14 mouse cellular contexts compared by ENCODE assay signal in genomic region chr2:35702001-35702400, GRCm38 (mm10).
A peak's percentile ranks its signal among the peaks of the same experiment; 100 is the strongest.
DNase-seq lines count a peak whose midpoint lies in the region; ATAC-seq lines count a peak whose summit lies in the region.
"Had no signal": no experiment of that assay in that cellular context is flagged by ENCODE, and none has a peak within 500 bp of the region (broad histone marks: within the 10 kb centered on the region; RNA-seq: fewer than 3 reads in every experiment).

No protein-coding gene starts in this region.

- DNase-seq in heart, adult 9 months (ENCODE audit: low spot score in 2 of 2), result no peak
- DNase-seq in cerebellum, postnatal 36 days, result no peak
- no peak for DNase-seq in kidney, postnatal 14 days
- DNase-seq: cerebellum, postnatal 25 days; gastrocnemius, postnatal 10 days; kidney, postnatal 25 days had no signal

- ATAC-seq in heart, embryonic 11.5 days (replicated peaks; ENCODE audit: insufficient number of reproducible peaks, low FRiP score, low TSS enrichment), result no peak
- no peak for ATAC-seq in midbrain, embryonic 12.5 days (ENCODE audit: low FRiP score, low read depth)
- no peak for ATAC-seq in midbrain, embryonic 16.5 days
- ATAC-seq in heart, embryonic 14.5 days (ENCODE audit: insufficient number of reproducible peaks, insufficient read depth, low FRiP score, low read depth), result no peak
- no peak for ATAC-seq in limb, embryonic 15.5 days (ENCODE audit: insufficient number of reproducible peaks, low FRiP score, low TSS enrichment, low read depth)
- ATAC-seq: liver, embryonic 12.5 days; Patski had no signal

- no peaks in the 10 kb centered on the region for H3K27me3 ChIP-seq in heart, embryonic 11.5 days (ENCODE audit: control insufficient read depth, insufficient read depth, low read length)
- H3K27me3 ChIP-seq in midbrain, embryonic 12.5 days, result no peaks in the 10 kb centered on the region
- no peaks in the 10 kb centered on the region for H3K27me3 ChIP-seq in midbrain, embryonic 16.5 days (ENCODE audit: control insufficient read depth, insufficient read depth, low read depth, low read length)
- H3K27me3 ChIP-seq in heart, embryonic 14.5 days (ENCODE audit: control insufficient read depth, insufficient read depth, low read length), result no peaks in the 10 kb centered on the region
- H3K27me3 ChIP-seq in limb, embryonic 15.5 days, result no peaks in the 10 kb centered on the region
- H3K27me3 ChIP-seq: liver, embryonic 12.5 days; Patski had no signal

- H3K9ac ChIP-seq in heart, embryonic 11.5 days (ENCODE audit: low read depth, low read length), result no peak overlapping the region
- H3K9ac ChIP-seq in midbrain, embryonic 12.5 days (replicated peaks), result no peak overlapping the region
- no peak overlapping the region for H3K9ac ChIP-seq in midbrain, embryonic 16.5 days (ENCODE audit: low read depth, low read length)
- H3K9ac ChIP-seq in heart, embryonic 14.5 days (ENCODE audit: low read length), result no peak overlapping the region
- no peak overlapping the region for H3K9ac ChIP-seq in limb, embryonic 15.5 days
- H3K9ac ChIP-seq: liver, embryonic 12.5 days had no signal

- H3K4me2 ChIP-seq in heart, embryonic 11.5 days, result no peak overlapping the region
- no peak overlapping the region for H3K4me2 ChIP-seq in midbrain, embryonic 12.5 days (replicated peaks)
- H3K4me2 ChIP-seq in midbrain, embryonic 16.5 days (ENCODE audit: low read length), result no peak overlapping the region
- H3K4me2 ChIP-seq in heart, embryonic 14.5 days (ENCODE audit: low read length), result no peak overlapping the region
- no peak overlapping the region for H3K4me2 ChIP-seq in limb, embryonic 15.5 days
- H3K4me2 ChIP-seq: liver, embryonic 12.5 days had no signal

- H3K36me3 ChIP-seq in heart, embryonic 11.5 days (ENCODE audit: control insufficient read depth, insufficient read depth, low read length), result no peaks in the 10 kb centered on the region
- H3K36me3 ChIP-seq in midbrain, embryonic 12.5 days, result no peaks in the 10 kb centered on the region
- no peaks in the 10 kb centered on the region for H3K36me3 ChIP-seq in midbrain, embryonic 16.5 days (ENCODE audit: control insufficient read depth, insufficient read depth, low read length)
- peaks cover 7% of the 10 kb centered on the region for H3K36me3 ChIP-seq in heart, embryonic 14.5 days (ENCODE audit: control insufficient read depth, insufficient read depth, low read length)
- H3K36me3 ChIP-seq in limb, embryonic 15.5 days, result peaks cover 6% of the 10 kb centered on the region; the same call in 1 of the 2 replicates

- H3K4me1 ChIP-seq in heart, embryonic 11.5 days (ENCODE audit: control insufficient read depth, insufficient read depth, low read length), result peaks cover 72% of the 10 kb centered on the region
- H3K4me1 ChIP-seq in midbrain, embryonic 12.5 days, result peaks cover 45% of the 10 kb centered on the region
- H3K4me1 ChIP-seq in midbrain, embryonic 16.5 days (ENCODE audit: control insufficient read depth, insufficient read depth, low read length), result peaks cover 13% of the 10 kb centered on the region
- peaks cover 51 to 84% of the 10 kb centered on the region in 2 experiments for H3K4me1 ChIP-seq in heart, embryonic 14.5 days (ENCODE audit: control insufficient read depth in 2 of 2, insufficient read depth in 2 of 2, low read length in 2 of 2)
- H3K4me1 ChIP-seq in limb, embryonic 15.5 days, result peaks cover 59% of the 10 kb centered on the region

- no peak overlapping the region for H3K4me3 ChIP-seq in heart, embryonic 11.5 days (ENCODE audit: low read depth, low read length)
- H3K4me3 ChIP-seq in midbrain, embryonic 12.5 days, result no peak overlapping the region
- H3K4me3 ChIP-seq in midbrain, embryonic 16.5 days (ENCODE audit: low read depth, low read length), result no peak overlapping the region
- H3K4me3 ChIP-seq in heart, embryonic 14.5 days (ENCODE audit: control insufficient read depth in 1 of 2, insufficient read depth in 1 of 2, low read depth in 1 of 2, low read length in 2 of 2), result no peak overlapping the region
- H3K4me3 ChIP-seq in limb, embryonic 15.5 days, result no peak overlapping the region
- H3K4me3 ChIP-seq: erythroblast, embryonic 14.5 days; liver, embryonic 12.5 days had no signal

- no peaks in the 10 kb centered on the region for H3K9me3 ChIP-seq in heart, embryonic 11.5 days (replicated peaks; ENCODE audit: control insufficient read depth, low read length)
- no peaks in the 10 kb centered on the region for H3K9me3 ChIP-seq in midbrain, embryonic 12.5 days
- no peaks in the 10 kb centered on the region for H3K9me3 ChIP-seq in midbrain, embryonic 16.5 days (replicated peaks; ENCODE audit: control insufficient read depth, low read length, poor library complexity, severe bottlenecking)
- no peaks in the 10 kb centered on the region for H3K9me3 ChIP-seq in heart, embryonic 14.5 days (ENCODE audit: control insufficient read depth, low read length)
- H3K9me3 ChIP-seq in limb, embryonic 15.5 days, result no peaks in the 10 kb centered on the region

- H3K27ac ChIP-seq in heart, embryonic 11.5 days (ENCODE audit: low read depth, low read length), result peak overlapping the region; percentile 54
- peak overlapping the region; percentile 56 for H3K27ac ChIP-seq in midbrain, embryonic 12.5 days (replicated peaks)
- no peak overlapping the region for H3K27ac ChIP-seq in midbrain, embryonic 16.5 days (ENCODE audit: low read length)
- H3K27ac ChIP-seq in heart, embryonic 14.5 days (replicated peaks in 1 of 2; ENCODE audit: control insufficient read depth in 1 of 2, insufficient read depth in 1 of 2, low read depth in 2 of 2, low read length in 2 of 2), result peak overlapping the region; percentile 12 to 49; a peak in 2 of 4 replicates
- H3K27ac ChIP-seq in limb, embryonic 15.5 days, result 0 out of 2 replicates have a peak overlapping the region, but pooled peaks have one; percentile 33
- H3K27ac ChIP-seq: liver, embryonic 12.5 days had no signal

- WGBS in heart, embryonic 11.5 days (ENCODE audit: insufficient replicate concordance), result 82% methylated on average over 7 of the region's 7 CpGs
- 84% methylated on average over 7 of the region's 7 CpGs for WGBS in midbrain, embryonic 12.5 days
- WGBS in midbrain, embryonic 16.5 days, result 93% methylated on average over 7 of the region's 7 CpGs
- 86% methylated on average over 7 of the region's 7 CpGs for WGBS in heart, embryonic 14.5 days
- WGBS in limb, embryonic 15.5 days, result 76% methylated on average over 7 of the region's 7 CpGs
